Mouse (Mus musculus) E14TG2a.4 (cell line): ENCODE results near the gene Nt5dc2.

ENCODE experiments used
- H3K27me3 ChIP-seq: 2 replicates; pipeline ENCODE4 v1.6.1; 2014; ENCODE audit warnings: low read length, control low read depth; ENCODE audit not compliant: insufficient read depth
- H3K36me3 ChIP-seq: 2 replicates; pipeline ENCODE4 v1.6.1; 2014; ENCODE audit warnings: low read length, control low read depth; ENCODE audit not compliant: insufficient read depth
- H3K4me1 ChIP-seq: replicated peaks from 2 replicates; pipeline ENCODE4 v1.6.1; 2014; ENCODE audit warnings: low read depth, low read length, control low read depth
- H3K4me3 ChIP-seq: replicated peaks from 2 replicates; pipeline ENCODE4 v1.5.1; 2014; ENCODE audit warnings: mild to moderate bottlenecking, low read length
- H3K9me3 ChIP-seq: 2 replicates; pipeline ENCODE4 v1.6.1; 2014; ENCODE audit warnings: low read length, control low read depth
- CTCF ChIP-seq: conservative IDR thresholded peaks from 2 replicates; pipeline ENCODE4 v1.5.1; 2014; ENCODE audit warnings: low read length
- NANOG ChIP-seq: IDR thresholded peaks from 2 replicates; pipeline ENCODE4 v1.6.1; 2014; ENCODE audit warnings: borderline replicate concordance, low read length, mixed read lengths
- POU5F1 ChIP-seq: IDR thresholded peaks from 2 replicates; pipeline ENCODE4 v1.6.1; 2014; ENCODE audit warnings: low read length, borderline replicate concordance

The Nt5dc2 gene

GRCm38 (mm10) chr14:31183541-31183940 lies 52.7 kb downstream of the Nt5dc2 start:
- Histone ChIP-seq H3K27me3 (no peaks in the 10 kb centered on the region), H3K4me3 (no peak overlapping the region), H3K9me3 (no peaks in the 10 kb centered on the region), H3K4me1 (peaks cover 24% of the 10 kb centered on the region), H3K36me3 (peaks cover 100% of the 10 kb centered on the region)
- TF ChIP-seq NANOG (no peak), CTCF (no peak), POU5F1 (no peak)

DNA sequence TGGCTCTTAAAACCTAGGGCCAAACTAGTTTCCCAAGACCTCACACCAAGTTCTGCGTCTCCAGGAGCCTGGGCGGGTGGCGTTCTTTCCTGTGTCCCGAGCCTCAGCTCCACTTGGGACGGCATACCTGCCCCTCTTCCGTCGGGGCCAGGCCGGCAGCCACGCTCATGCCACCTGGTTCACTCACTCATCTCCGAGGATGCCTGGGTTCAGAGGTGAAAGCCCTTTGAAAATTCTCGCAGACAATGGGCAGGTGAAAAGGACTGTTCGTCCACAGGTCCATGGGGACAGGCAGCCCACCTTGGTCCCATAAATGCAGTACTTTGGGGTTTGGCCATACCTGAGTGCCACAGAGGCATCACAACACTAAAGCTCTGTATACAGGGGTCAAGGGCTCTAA lies 53.3 kb downstream of the Nt5dc2 start:
- H3K4me3 ChIP-seq = no peak overlapping the region
- peaks cover 24% of the 10 kb centered on the region for H3K4me1 ChIP-seq
- no peaks in the 10 kb centered on the region for H3K27me3 ChIP-seq
- TF ChIP-seq NANOG (no peak), CTCF (no peak), POU5F1 (no peak)
- peaks cover 100% of the 10 kb centered on the region for H3K36me3 ChIP-seq
- no peaks in the 10 kb centered on the region for H3K9me3 ChIP-seq

DNA sequence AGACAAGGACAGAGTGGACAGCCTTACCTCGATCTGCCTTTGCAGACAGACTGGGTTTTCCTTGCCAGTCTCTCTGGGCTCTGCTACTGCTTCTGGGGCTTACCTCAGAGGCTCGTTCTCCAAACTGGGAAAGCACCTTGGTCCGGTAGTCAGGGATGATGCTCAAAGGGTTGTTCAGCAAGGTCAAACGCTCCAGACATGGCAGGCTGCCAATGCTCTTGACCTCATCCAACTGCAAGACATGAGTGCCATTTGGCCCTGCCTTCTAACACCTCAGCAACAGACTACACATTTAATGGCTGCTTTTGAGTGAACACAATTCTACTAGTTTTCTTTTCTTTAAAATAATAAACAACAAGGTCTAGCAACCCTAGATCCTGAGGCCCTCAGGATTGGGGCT lies 55.8 kb downstream of the Nt5dc2 start:
- no peak overlapping the region for H3K4me3 ChIP-seq
- no peaks in the 10 kb centered on the region for H3K27me3 ChIP-seq
- peaks cover 14% of the 10 kb centered on the region for H3K4me1 ChIP-seq
- no peaks in the 10 kb centered on the region for H3K9me3 ChIP-seq
- TF ChIP-seq POU5F1 (no peak), CTCF (no peak), NANOG (no peak)
- peaks cover 100% of the 10 kb centered on the region for H3K36me3 ChIP-seq
